Mouse (Mus musculus): ENCODE results near the gene Cuedc1. TPM values are rescaled to one million over a fixed set of nuclear protein-coding genes. Genes with fewer than 3 reads are reported as not detected.

Gene Cuedc1
- polyA plus RNA-seq, 1 experiment from 2014 or later, result 49.0 TPM

GRCm38 (mm10) chr11:88086737-88087627, 10.9 kb upstream of the Cuedc1 start:
- peak; percentile 98 for ATAC-seq (ENCODE audit: low FRiP score)
- Histone ChIP-seq H3K4me1 (peaks cover 19% of the 10 kb centered on the region), H3K9ac (replicated peaks) (peak overlapping the region; percentile 37), H3K4me2 (peak overlapping the region; percentile 80), H3K36me3 (peaks cover 17% of the 10 kb centered on the region; the same call in 1 of the 2 replicates), H3K4me3 (replicated peaks) (peak overlapping the region; percentile 37), H3K27me3 (replicated peaks) (no peaks in the 10 kb centered on the region; the same call in 1 of the 2 replicates), H3K9me3 (replicated peaks) (no peaks in the 10 kb centered on the region), H3K27ac (replicated peaks) (peak overlapping the region; percentile 85)
- 6% methylated on average over 25 of the region's 25 CpGs for WGBS

GRCm38 (mm10) chr11:88089150-88089549, 8.7 kb upstream of the Cuedc1 start:
- no peaks in the 10 kb centered on the region; the same call in 1 of the 2 replicates for H3K27me3 ChIP-seq (replicated peaks)
- no peak for ATAC-seq (ENCODE audit: low FRiP score)

GRCm38 (mm10) chr11:88090293-88090692, 7.6 kb upstream of the Cuedc1 start:
- H3K9ac ChIP-seq (replicated peaks), result no peak overlapping the region
- no peak overlapping the region for H3K4me2 ChIP-seq
- 81% methylated on average over 5 of the region's 5 CpGs for WGBS
- H3K27me3 ChIP-seq (replicated peaks), result no peaks in the 10 kb centered on the region; the same call in 1 of the 2 replicates
- no peaks in the 10 kb centered on the region for H3K36me3 ChIP-seq
- H3K27ac ChIP-seq (replicated peaks), result no peak overlapping the region
- ATAC-seq (ENCODE audit: low FRiP score), result no peak
- H3K9me3 ChIP-seq (replicated peaks), result no peaks in the 10 kb centered on the region
- H3K4me3 ChIP-seq (replicated peaks), result no peak overlapping the region
- H3K4me1 ChIP-seq, result peaks cover 19% of the 10 kb centered on the region

More at GRCm38 (mm10) chr11:88089150-88089549, 8.7 kb upstream of the Cuedc1 start:
- H3K9me3 ChIP-seq (replicated peaks), result no peaks in the 10 kb centered on the region
- H3K27ac ChIP-seq (replicated peaks), result no peak overlapping the region
- H3K4me3 ChIP-seq (replicated peaks), result no peak overlapping the region
- H3K36me3 ChIP-seq, result peaks cover 3% of the 10 kb centered on the region; the same call in 1 of the 2 replicates
- 76% methylated on average over 5 of the region's 5 CpGs for WGBS
- H3K9ac ChIP-seq (replicated peaks), result no peak overlapping the region
- peaks cover 19% of the 10 kb centered on the region for H3K4me1 ChIP-seq
- H3K4me2 ChIP-seq, result no peak overlapping the region

- 93% methylated on average over 1 of the region's 1 CpGs for WGBS
- no peak for ATAC-seq (ENCODE audit: low FRiP score)
Measured at GRCm38 (mm10) chr11:88091949-88092348, 5.9 kb upstream of the Cuedc1 start.

GRCm38 (mm10) chr11:88097173-88097572, 685 bp upstream of the Cuedc1 start:
- peak overlapping the region; percentile 87 for H3K4me2 ChIP-seq
- peak overlapping the region; percentile 54 for H3K27ac ChIP-seq (replicated peaks)
- H3K4me1 ChIP-seq, result peaks cover 46% of the 10 kb centered on the region
- ATAC-seq (ENCODE audit: low FRiP score), result no peak
- H3K4me3 ChIP-seq (replicated peaks), result no peak overlapping the region
- 32% methylated on average over 4 of the region's 4 CpGs for WGBS
- no peaks in the 10 kb centered on the region for H3K36me3 ChIP-seq
- no peak overlapping the region for H3K9ac ChIP-seq (replicated peaks)
- H3K9me3 ChIP-seq (replicated peaks), result no peaks in the 10 kb centered on the region
- H3K27me3 ChIP-seq (replicated peaks), result no peaks in the 10 kb centered on the region

More at GRCm38 (mm10) chr11:88091949-88092348, 5.9 kb upstream of the Cuedc1 start:
- peaks cover 11% of the 10 kb centered on the region for H3K4me1 ChIP-seq
- H3K4me3 ChIP-seq (replicated peaks), result no peak overlapping the region
- H3K9me3 ChIP-seq (replicated peaks), result no peaks in the 10 kb centered on the region
- H3K9ac ChIP-seq (replicated peaks), result no peak overlapping the region
- no peaks in the 10 kb centered on the region; the same call in 1 of the 2 replicates for H3K27me3 ChIP-seq (replicated peaks)
- no peak overlapping the region for H3K4me2 ChIP-seq
- H3K36me3 ChIP-seq, result no peaks in the 10 kb centered on the region
- H3K27ac ChIP-seq (replicated peaks), result no peak overlapping the region

- ATAC-seq (ENCODE audit: low FRiP score), result peak; percentile 61
- under 1% methylated on average over 76 of the region's 95 CpGs for WGBS
- peaks cover 46% of the 10 kb centered on the region for H3K4me1 ChIP-seq
Measured at GRCm38 (mm10) chr11:88098787-88099598, 1.1 kb downstream of the Cuedc1 start.

GRCm38 (mm10) chr11:88099599-88100023, 1.8 kb downstream of the Cuedc1 start:
- WGBS, result under 1% methylated on average over 34 of the region's 38 CpGs

More at GRCm38 (mm10) chr11:88098787-88099598, 1.1 kb downstream of the Cuedc1 start:
- Histone ChIP-seq H3K36me3 (no peaks in the 10 kb centered on the region), H3K27me3 (replicated peaks) (no peaks in the 10 kb centered on the region), H3K4me3 (replicated peaks) (peak overlapping the region; percentile 71), H3K9me3 (replicated peaks) (no peaks in the 10 kb centered on the region), H3K27ac (replicated peaks) (peak overlapping the region; percentile 92), H3K4me2 (peak overlapping the region; percentile 87), H3K9ac (replicated peaks) (peak overlapping the region; percentile 93)

GRCm38 (mm10) chr11:88100170-88100569, 2.3 kb downstream of the Cuedc1 start:
- Histone ChIP-seq H3K36me3 (no peaks in the 10 kb centered on the region), H3K9me3 (replicated peaks) (no peaks in the 10 kb centered on the region), H3K27ac (replicated peaks) (peak overlapping the region; percentile 54; the same call in 1 of the 2 replicates), H3K4me3 (replicated peaks) (peak overlapping the region; percentile 71), H3K9ac (replicated peaks) (peak overlapping the region; percentile 93; the same call in 1 of the 2 replicates), H3K27me3 (replicated peaks) (no peaks in the 10 kb centered on the region), H3K4me2 (peak overlapping the region; percentile 87), H3K4me1 (peaks cover 49% of the 10 kb centered on the region)
- WGBS, result 36% methylated on average over 4 of the region's 4 CpGs
- no peak for ATAC-seq (ENCODE audit: low FRiP score)

More at GRCm38 (mm10) chr11:88099599-88100023, 1.8 kb downstream of the Cuedc1 start:
- H3K9me3 ChIP-seq (replicated peaks), result no peaks in the 10 kb centered on the region
- H3K9ac ChIP-seq (replicated peaks), result peak overlapping the region; percentile 93
- H3K4me1 ChIP-seq, result peaks cover 49% of the 10 kb centered on the region
- peak overlapping the region; percentile 92 for H3K27ac ChIP-seq (replicated peaks)
- no peaks in the 10 kb centered on the region for H3K36me3 ChIP-seq
- ATAC-seq (ENCODE audit: low FRiP score), result peak; percentile 46
- no peaks in the 10 kb centered on the region for H3K27me3 ChIP-seq (replicated peaks)
- H3K4me2 ChIP-seq, result peak overlapping the region; percentile 87
- peak overlapping the region; percentile 71 for H3K4me3 ChIP-seq (replicated peaks)

- Histone ChIP-seq H3K9me3 (replicated peaks) (no peaks in the 10 kb centered on the region), H3K4me3 (replicated peaks) (no peak overlapping the region), H3K27ac (replicated peaks) (no peak overlapping the region), H3K4me2 (no peak overlapping the region), H3K9ac (replicated peaks) (no peak overlapping the region), H3K27me3 (replicated peaks) (no peaks in the 10 kb centered on the region), H3K4me1 (peaks cover 46% of the 10 kb centered on the region), H3K36me3 (no peaks in the 10 kb centered on the region)
- no peak for ATAC-seq (ENCODE audit: low FRiP score)
- 91% methylated on average over 19 of the region's 19 CpGs for WGBS
Measured at GRCm38 (mm10) chr11:88103214-88103941, 5.5 kb downstream of the Cuedc1 start.

GRCm38 (mm10) chr11:88105494-88106291, 7.8 kb downstream of the Cuedc1 start:
- no peak overlapping the region for H3K27ac ChIP-seq (replicated peaks)

More at GRCm38 (mm10) chr11:88105494-88106291, 7.8 kb downstream of the Cuedc1 start:
- H3K9ac ChIP-seq (replicated peaks), result no peak overlapping the region
- H3K4me1 ChIP-seq, result peaks cover 37% of the 10 kb centered on the region
- 77% methylated on average over 6 of the region's 6 CpGs for WGBS
- H3K4me2 ChIP-seq, result no peak overlapping the region
- no peak overlapping the region for H3K4me3 ChIP-seq (replicated peaks)
- H3K27me3 ChIP-seq (replicated peaks), result no peaks in the 10 kb centered on the region
- no peaks in the 10 kb centered on the region for H3K36me3 ChIP-seq
- no peaks in the 10 kb centered on the region for H3K9me3 ChIP-seq (replicated peaks)
- no peak for ATAC-seq (ENCODE audit: low FRiP score)
